Mouse (Mus musculus) E14TG2a.4 (cell line): ENCODE measurements around the gene Nhsl1.

Experiments used
- CTCF ChIP-seq: conservative IDR thresholded peaks from 2 replicates; pipeline ENCODE4 v1.5.1; 2014; ENCODE audit warnings: low read length
- NANOG ChIP-seq: IDR thresholded peaks from 2 replicates; pipeline ENCODE4 v1.6.1; 2014; ENCODE audit warnings: borderline replicate concordance, low read length, mixed read lengths
- POU5F1 ChIP-seq: IDR thresholded peaks from 2 replicates; pipeline ENCODE4 v1.6.1; 2014; ENCODE audit warnings: low read length, borderline replicate concordance

DNA sequence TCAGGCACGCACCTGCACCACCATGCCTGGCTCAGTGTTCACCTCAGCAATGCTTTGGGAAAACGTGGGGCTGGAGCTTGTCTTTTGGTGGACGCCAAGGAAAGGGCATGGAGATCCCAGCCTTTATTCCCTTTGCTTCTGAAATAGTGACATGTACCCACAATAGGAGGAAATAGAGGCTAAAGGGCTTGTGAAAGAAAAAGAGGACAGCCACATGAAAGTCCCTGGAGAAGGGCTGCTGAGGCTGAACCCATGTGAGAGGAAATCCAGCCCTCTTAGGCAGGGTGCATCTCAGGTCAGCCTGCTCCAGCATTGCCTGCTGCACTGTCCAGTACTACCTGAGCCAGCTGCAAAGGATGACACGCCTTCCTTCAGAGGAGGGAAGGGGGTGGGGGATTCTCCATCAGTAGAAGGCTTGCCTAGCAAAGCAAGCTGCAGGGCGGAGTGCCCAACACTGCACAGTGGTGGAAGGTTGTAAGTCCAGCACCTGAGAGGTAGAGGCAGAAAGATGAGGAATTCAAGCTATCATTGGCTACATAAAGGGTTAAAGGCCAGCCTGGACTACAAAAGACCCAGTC, 9.6 kb downstream of the Nhsl1 start:
- TF ChIP-seq CTCF (no peak), POU5F1 (no peak), NANOG (no peak)
